Mouse (Mus musculus): Measurements from ENCODE around the gene Cers2. TPM values are rescaled to one million over a fixed set of nuclear protein-coding genes. Genes with fewer than 3 reads are reported as not detected.
A peak's percentile ranks its signal among the peaks of the same experiment; 100 is the strongest.

Cers2 gene
- total RNA-seq (2021): 10 to 100 TPM; 37.4 to 42.2 TPM
- long read RNA-seq, experiment 1, transcript Cers2-201 (11 exons, 2,216 nt): major isoform, 29 of 48 reads
- long read RNA-seq, experiment 1, partial matches to known transcripts: 5 of 48 reads
- long read RNA-seq, experiment 1, other reads (novel, unspliced or antisense): 14 of 48 reads
- long read RNA-seq, experiment 2, transcript Cers2-201 (11 exons, 2,216 nt): major isoform, 29 of 46 reads
- long read RNA-seq, experiment 2, partial matches to known transcripts: 4 of 46 reads
- long read RNA-seq, experiment 2, other reads (novel, unspliced or antisense): 13 of 46 reads

DNA sequence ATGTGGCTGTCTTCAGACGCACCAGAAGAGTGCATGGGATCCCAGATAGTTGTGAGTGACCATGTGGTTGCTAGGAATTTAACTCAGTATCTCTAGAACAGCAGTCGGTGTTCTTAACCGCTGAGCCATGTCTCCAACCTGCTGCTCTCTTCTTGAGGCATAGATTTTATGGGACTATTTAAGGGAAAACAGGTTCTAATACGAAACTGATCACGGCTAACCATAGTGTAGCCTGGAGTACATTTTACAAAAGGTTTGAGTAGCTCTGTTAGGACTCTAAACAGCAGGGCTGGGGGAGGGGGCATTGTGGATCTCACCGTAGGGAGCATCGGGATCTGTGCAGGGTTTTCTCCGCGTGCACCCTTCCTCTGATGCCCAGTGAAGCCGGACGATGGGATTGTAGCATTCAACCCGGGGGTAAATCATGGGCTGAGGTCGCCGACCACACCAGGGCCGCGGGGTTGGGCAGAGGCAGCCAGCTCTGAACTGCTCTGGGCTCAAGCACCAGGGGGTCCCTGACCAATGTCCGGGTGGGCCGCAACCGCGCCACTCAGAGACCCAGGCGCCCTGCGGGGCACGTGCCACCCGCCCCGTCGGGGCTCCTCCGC, at the start of gene Cers2:
Gene Cers2 (plus strand): TSS at position 306 of the 608 bp plus-strand sequence.
- H3K27ac ChIP-seq: peak within 1 kb of the TSS; percentile 85
- no peak for DNase-seq (ENCODE audit: extremely low spot score in 1 of 2, low spot score in 2 of 2)
- H3K4me3 ChIP-seq: peak within 1 kb of the TSS; percentile 72
- intact Hi-C loops (cut with DNase I): no loop called here
- TF ChIP-seq CTCF (IDR thresholded peaks at IDR 0.05): no peak

DNA sequence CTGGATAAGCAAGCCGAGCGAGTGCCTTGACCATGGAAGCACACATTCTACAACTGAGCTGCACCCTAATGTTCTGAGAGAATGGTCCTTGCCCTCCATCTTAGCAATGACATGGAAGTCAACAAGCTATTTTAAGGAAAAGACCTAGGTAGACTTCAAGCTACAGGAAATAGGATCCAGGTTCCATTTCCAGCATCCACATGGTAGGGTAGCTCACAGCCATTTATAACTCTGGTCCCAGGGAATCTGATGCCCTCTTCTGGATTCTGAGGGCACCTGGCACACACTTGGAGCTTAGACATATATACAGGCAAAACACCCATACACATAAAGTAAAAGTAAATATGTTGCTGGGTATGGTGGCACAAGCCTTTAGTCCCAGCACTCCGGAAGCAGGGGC, 48.5 kb upstream of the Cers2 start:
- intact Hi-C loops (cut with DNase I): loop anchor here (5.0 kb wide), 1 partner anchor 39 kb away; the partner anchor contains the start of gene Cdc42se1
- H3K27ac ChIP-seq: no peak overlapping the region
- no peak overlapping the region for H3K4me3 ChIP-seq
- TF ChIP-seq CTCF (IDR thresholded peaks at IDR 0.05): no peak
- no peak for DNase-seq (ENCODE audit: extremely low spot score in 1 of 2, low spot score in 2 of 2)

DNA sequence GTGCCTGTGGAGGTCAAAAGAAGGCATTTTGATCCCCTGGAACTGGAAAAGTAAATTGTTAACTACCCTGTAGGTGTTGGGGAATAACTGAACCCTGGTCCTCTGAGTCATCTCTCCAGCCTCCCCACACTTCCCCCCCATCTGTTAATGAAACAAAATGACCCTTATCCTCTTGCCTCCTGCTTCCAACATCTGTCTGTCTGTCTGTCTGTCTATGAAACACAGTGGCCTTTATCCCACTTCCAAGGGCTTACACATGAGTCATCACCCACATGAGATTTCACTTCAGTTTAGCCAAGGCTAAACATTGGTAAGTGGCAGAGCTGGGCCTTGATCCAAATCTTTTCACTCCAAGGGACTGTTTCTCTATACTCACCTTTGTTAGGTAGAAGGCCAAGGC, 46.7 kb upstream of the Cers2 start:
- DNase-seq (ENCODE audit: extremely low spot score in 1 of 2, low spot score in 2 of 2): no peak
- H3K27ac ChIP-seq: no peak overlapping the region
- TF ChIP-seq CTCF (IDR thresholded peaks at IDR 0.05): no peak
- H3K4me3 ChIP-seq: no peak overlapping the region
- intact Hi-C loops (cut with DNase I): loop anchor here (5.0 kb wide), 1 partner anchor 41 kb away; the partner anchor contains the start of gene Cdc42se1

DNA sequence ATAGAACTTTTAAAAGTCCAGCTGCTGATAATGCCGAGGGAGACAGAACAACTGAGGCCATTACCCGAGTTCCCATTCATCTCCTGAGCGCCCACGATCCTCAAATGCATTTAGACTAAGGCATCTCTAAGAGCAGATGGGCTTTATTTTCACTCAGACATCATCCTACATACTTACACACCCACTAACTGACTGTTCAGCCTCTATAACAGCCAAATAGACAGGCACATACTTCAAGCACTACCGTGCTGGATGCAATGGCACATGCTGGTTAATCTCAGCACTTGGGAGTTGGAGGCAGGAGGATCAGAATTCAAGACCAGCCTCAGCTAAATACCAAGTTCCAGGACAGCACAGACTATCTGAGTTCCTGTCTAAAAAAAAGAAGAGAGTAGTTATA, 44.8 kb upstream of the Cers2 start:
- DNase-seq (ENCODE audit: extremely low spot score in 1 of 2, low spot score in 2 of 2): peak in 1 of 2 experiments; percentile 16
- no peak overlapping the region for H3K27ac ChIP-seq
- H3K4me3 ChIP-seq: no peak overlapping the region
- no peak for TF ChIP-seq CTCF (IDR thresholded peaks at IDR 0.05)
- intact Hi-C loops (cut with DNase I): loop anchor here (5.0 kb wide), 2 partner anchors 42 to 958 kb away; partner anchors contain the start of gene Cdc42se1

DNA sequence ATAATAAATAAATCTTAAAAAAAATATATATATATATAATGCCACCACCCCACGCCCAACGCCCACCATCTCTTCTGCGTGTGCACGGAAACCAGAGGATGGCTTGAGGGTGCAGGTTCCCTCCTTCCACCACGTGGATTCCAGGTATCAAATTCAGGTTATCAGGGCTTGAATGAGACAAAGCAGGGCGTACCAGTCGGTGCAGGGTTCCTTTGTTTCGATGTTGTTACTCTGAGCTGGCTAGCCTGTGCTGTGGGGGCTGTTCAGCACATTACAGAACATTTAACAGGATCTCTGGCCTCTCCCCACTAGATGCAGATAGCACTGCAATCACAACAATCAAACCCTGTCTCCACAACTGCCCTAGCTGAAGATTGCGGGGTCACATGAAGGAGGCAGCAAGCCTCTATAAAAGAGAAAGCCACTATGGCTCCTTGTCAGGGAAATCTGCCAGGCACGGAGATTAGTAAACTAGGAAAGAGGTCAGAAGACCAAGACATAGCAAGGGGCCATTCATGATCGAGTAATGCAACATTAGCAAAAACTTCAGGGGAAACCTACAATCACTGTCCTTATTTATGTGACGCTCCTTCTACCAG, 43.7 kb upstream of the Cers2 start:
- H3K27ac ChIP-seq: no peak overlapping the region
- no peak for TF ChIP-seq CTCF (IDR thresholded peaks at IDR 0.05)
- intact Hi-C loops (cut with DNase I): loop anchor here (5.0 kb wide), 1 partner anchor 956 kb away; no protein-coding TSS in a partner anchor

DNA sequence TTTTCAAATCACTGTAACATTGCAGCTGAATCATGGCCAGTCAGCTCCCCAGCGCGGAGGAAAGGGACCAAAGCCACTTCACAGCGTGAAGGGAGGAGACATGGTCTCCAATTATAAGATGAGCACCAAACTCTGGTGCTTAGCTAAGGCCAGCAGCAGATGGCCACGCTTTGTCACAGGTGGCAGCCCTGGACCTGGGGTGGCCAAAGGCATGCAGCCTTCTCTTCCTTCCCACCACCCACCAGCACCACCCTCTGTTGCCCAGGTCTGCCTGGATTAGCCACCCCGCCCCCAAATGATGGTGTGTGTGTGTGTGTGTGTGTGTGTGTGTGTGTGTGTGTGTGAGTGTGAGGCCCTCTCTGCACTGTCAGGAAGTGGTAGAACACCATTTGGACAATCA, 41.1 kb upstream of the Cers2 start:
- H3K27ac ChIP-seq: no peak overlapping the region
- TF ChIP-seq CTCF (IDR thresholded peaks at IDR 0.05): no peak
- intact Hi-C loops (cut with DNase I): loop anchor here (5.0 kb wide), 1 partner anchor 954 kb away; no protein-coding TSS in a partner anchor

More for the DNA sequence above, 43.7 kb upstream of the Cers2 start:
- no peak for DNase-seq (ENCODE audit: extremely low spot score in 1 of 2, low spot score in 2 of 2)
- no peak overlapping the region for H3K4me3 ChIP-seq

DNA sequence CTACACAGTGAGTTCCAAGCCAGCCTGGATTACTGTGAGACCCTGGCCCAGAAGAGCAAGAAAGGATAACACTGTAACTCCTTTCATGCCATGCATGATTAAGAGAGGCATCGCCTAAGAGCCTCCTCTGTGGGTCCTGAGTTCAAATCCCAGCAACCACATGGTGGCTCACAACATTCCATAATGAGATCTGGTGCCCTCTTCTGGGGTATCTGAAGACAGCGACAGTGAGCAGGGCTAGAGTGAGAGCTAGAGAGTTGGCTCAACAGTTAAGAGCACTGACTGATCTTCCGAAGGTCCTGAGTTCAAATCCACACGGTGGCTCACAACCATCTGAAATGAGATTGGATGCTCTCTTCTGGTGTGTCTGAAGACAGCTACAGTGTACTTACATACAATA, 40.1 kb upstream of the Cers2 start:
- no peak; the same call in 1 of the 2 replicates for TF ChIP-seq CTCF (IDR thresholded peaks at IDR 0.05)
- intact Hi-C loops (cut with DNase I): loop anchor here (5.0 kb wide), 1 partner anchor 953 kb away; no protein-coding TSS in a partner anchor
- Histone ChIP-seq H3K4me3 (no peak overlapping the region), H3K27ac (no peak overlapping the region)
- no peak for DNase-seq (ENCODE audit: extremely low spot score in 1 of 2, low spot score in 2 of 2)

More for the DNA sequence above, 41.1 kb upstream of the Cers2 start:
- no peak for DNase-seq (ENCODE audit: extremely low spot score in 1 of 2, low spot score in 2 of 2)
- H3K4me3 ChIP-seq: no peak overlapping the region

DNA sequence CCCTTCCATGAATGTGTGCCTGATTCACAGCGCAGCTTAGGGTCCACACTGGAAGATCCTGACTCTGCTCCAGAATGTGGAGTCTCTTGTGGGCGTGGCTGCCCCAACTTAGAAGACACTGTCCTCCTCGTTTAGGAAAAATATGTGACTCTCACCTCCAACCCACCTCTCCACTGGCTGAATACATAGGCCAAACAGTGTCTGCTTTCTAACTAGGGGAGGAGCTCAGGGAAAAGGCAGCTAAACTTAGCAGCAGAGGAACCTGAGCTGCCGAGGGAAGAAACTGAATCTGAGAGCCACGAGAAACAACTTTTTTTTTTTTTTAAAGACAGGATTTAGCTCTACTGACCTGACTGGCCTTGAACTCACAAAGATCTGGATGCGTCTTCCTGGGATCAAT, 39.4 kb upstream of the Cers2 start:
- intact Hi-C loops (cut with DNase I): no loop called here
- Histone ChIP-seq H3K27ac (no peak overlapping the region), H3K4me3 (no peak overlapping the region)
- TF ChIP-seq CTCF (IDR thresholded peaks at IDR 0.05): no peak
- DNase-seq (ENCODE audit: extremely low spot score in 1 of 2, low spot score in 2 of 2): no peak

DNA sequence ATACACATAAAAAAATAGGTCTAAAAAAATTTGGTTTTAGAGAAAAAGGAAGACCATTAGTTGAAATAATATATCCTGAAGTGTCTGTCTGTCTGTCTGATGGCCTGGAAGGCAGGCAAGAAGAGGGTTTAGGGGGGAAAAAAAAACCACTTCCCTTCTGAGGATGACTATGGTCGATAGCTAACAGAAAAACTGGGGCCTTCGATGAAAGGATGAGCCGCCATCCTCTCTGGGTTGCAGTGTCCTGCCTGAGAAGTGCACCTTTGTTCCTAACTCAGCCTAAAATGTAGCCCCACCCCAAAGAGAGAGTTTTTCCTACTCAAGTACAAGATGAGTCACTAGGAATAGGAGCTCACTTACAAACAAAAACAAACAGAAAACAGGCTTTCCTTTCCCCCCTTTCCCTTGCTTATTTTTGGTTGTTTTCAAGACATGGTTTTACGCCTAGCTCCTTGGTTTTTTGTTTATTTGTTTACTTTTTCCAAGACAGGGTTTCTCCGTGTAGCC, 38.1 kb upstream of the Cers2 start:
- intact Hi-C loops (cut with DNase I): no loop called here
- DNase-seq (ENCODE audit: extremely low spot score in 1 of 2, low spot score in 2 of 2): no peak
- no peak for TF ChIP-seq CTCF (IDR thresholded peaks at IDR 0.05)
- no peak overlapping the region for H3K27ac ChIP-seq
- no peak overlapping the region for H3K4me3 ChIP-seq

DNA sequence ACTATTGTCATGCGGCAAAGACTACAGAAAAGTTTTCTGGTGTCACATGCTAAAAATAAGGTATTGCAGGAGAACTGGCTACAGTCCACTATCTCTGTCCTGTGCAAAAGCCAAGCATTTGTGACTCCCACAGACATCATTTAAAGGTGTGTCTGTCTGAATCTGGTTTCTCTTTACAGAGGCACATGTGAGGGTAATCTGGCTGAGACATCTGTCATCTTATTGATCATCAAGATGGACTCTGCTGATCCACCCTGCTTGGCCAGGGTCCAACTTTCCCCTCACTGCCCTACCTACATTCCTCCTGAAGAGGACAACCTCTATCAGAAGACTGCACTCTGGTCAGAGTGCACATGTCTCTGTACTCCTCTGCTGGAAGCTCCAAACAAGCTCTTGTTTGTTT, 37.4 kb upstream of the Cers2 start:
- no peak for TF ChIP-seq CTCF (IDR thresholded peaks at IDR 0.05)
- no peak for DNase-seq (ENCODE audit: extremely low spot score in 1 of 2, low spot score in 2 of 2)
- intact Hi-C loops (cut with DNase I): no loop called here
- no peak overlapping the region for H3K4me3 ChIP-seq
- H3K27ac ChIP-seq: no peak overlapping the region

DNA sequence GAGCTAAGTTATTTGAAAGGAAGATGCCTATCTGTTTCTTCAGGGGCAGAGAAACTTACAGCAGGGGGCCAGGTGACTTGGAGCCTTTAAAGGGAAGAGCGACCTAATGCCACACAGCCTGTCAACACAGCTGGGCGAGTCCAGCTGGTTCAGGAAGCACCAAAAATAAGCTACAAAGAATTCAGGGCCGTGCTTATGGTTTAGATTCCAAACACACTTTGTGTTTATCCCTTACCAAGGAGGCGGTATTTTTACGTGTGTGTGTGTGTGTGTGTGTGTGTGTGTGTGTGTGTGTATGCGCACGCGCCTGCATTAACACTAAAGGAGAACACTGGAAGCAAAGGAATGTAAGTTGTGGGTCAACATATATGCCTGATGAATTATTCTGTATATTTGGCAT, 33.8 kb upstream of the Cers2 start:
- TF ChIP-seq CTCF (IDR thresholded peaks at IDR 0.05): no peak
- peak overlapping the region; percentile 57 for H3K4me3 ChIP-seq
- peak in 1 of 2 experiments; percentile 26 for DNase-seq (ENCODE audit: extremely low spot score in 1 of 2, low spot score in 2 of 2)
- H3K27ac ChIP-seq: peak overlapping the region; percentile 97
- intact Hi-C loops (cut with DNase I): loop anchor here (1.0 to 5.0 kb wide), 3 partner anchors 50 to 138 kb away; partner anchors contain the start of genes Gabpb2 and Tnfaip8l2
